Mouse (Mus musculus) hindbrain, postnatal 0 days (tissue): ENCODE results near the gene Itm2b. TPM values are rescaled to one million over a fixed set of nuclear protein-coding genes. Genes with fewer than 3 reads are reported as not detected.

Source experiments
- ATAC-seq: fragments of 200-750 bp; cut with Nextera tagmentation; 2 replicates; pipeline ENCODE4 v1.8.0; 2017; ENCODE audit warnings: mild to moderate bottlenecking, moderate TSS enrichment, moderate library complexity
- DNase-seq: peaks from one replicate; pipeline ENCODE4 v3.0.0-alpha.2; 2015; ENCODE audit warnings: low spot score
- H3K27ac ChIP-seq: fragments of 300-500 bp; sonication (generic); 2 replicates; pipeline ENCODE4 v1.5.1; 2014; ENCODE audit warnings: mild to moderate bottlenecking
- H3K27me3 ChIP-seq: fragments of 300-500 bp; sonication (generic); 2 replicates; pipeline ENCODE4 v1.6.1; 2014; ENCODE audit warnings: low read length, mixed read lengths; ENCODE audit not compliant: insufficient read depth
- H3K36me3 ChIP-seq: fragments of 300-500 bp; sonication (generic); 2 replicates; pipeline ENCODE4 v1.6.1; 2014; ENCODE audit warnings: low read length, mixed read lengths; ENCODE audit not compliant: insufficient read depth
- H3K4me1 ChIP-seq: fragments of 300-500 bp; sonication (generic); 2 replicates; pipeline ENCODE4 v1.6.1; 2014; ENCODE audit warnings: antibody characterized with exemption, low read length, mixed read lengths; ENCODE audit not compliant: insufficient read depth
- H3K4me2 ChIP-seq: fragments of 300-500 bp; sonication (generic); 2 replicates; pipeline ENCODE4 v1.6.1; 2014; ENCODE audit warnings: low read depth, mild to moderate bottlenecking, low read length, moderate library complexity, mixed read lengths
- H3K4me3 ChIP-seq: fragments of 300-500 bp; sonication (generic); 2 replicates; pipeline ENCODE4 v1.5.1; 2014; ENCODE audit warnings: low read length
- H3K9ac ChIP-seq: fragments of 300-500 bp; sonication (generic); replicated peaks from 2 replicates; pipeline ENCODE4 v1.6.1; 2014; ENCODE audit warnings: mild to moderate bottlenecking, low read length, moderate library complexity, mixed read lengths
- H3K9me3 ChIP-seq: fragments of 300-500 bp; sonication (generic); 2 replicates; pipeline ENCODE4 v1.6.1; 2016; ENCODE audit warnings: low read length, mixed read lengths
- CTCF ChIP-seq: IDR thresholded peaks from 2 replicates; pipeline ENCODE4 v1.5.1; 2016; ENCODE audit warnings: antibody characterized with exemption, control low read depth, low read depth
- WGBS: fragments of 180-500 bp; shearing (Covaris S2); extraction: QIAGEN DNeasy Blood & Tissue Kit; methylation state at CpG from one replicate; pipeline ENCODE4 v1.1.7; 2014; 5-methylcytosine and 5-hydroxymethylcytosine counted together
- polyA plus RNA-seq: library from polyadenylated mRNA; unstranded; fragments of >200 nt; fragmentation: Nextera tagmentation; extraction: Ambion mirVana; gene quantifications from 2 replicates; pipeline ENCODE4 v1.2.1, GENCODE M21; 2015
- total RNA-seq: library from RNA; depleted of rRNA; stranded (reverse); fragments of >200 nt; gene quantifications from 2 replicates; pipeline ENCODE4 v1.2.3, GENCODE M21; 2014; rRNA removed

Itm2b gene
- total RNA-seq = 446 TPM in 2 replicates
- 1,059 and 1,161 TPM in 2 replicates for polyA plus RNA-seq

DNA sequence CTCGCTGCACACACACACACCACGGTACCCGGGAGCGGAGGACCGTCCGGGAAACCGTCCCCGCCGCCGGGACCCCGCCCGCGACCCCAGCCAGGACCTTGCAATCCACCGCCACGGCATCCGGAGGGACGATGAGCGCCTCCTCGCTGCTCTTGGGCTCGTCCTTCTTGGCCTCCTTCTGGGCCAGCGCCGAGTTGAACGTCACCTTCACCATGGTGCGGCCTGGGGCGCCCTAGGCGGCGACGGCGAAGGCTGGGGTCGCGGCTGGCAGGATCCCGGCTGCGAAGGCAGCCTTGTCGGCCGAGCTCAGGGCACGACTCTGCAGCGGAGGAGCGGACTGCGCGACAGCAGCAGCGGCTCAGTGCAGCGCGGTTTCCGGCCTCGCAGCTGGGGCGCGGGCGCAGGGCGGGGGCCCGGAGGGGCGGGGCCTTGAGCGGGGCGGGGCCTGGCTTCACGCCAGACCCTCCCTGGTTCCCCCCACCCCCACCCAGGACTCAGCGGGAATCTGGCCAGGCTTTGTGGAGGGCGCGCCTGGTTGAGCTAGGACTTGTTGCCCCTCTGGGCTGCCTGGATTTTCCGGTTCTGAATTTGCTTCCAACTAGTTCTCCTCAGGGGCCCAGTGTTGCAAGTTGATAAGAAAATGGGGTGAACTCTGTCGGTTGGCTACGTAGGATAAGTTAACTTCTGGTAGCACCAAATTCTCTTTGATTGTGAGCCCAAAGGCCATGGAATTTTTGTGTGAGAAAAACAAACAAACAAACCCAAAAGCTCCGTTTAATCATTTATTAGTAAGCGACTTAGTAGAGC lies at the start of gene Itm2b:
Gene Itm2b, minus strand, starts transcription at position 377 of the 807 bp plus-strand sequence.
- Histone ChIP-seq H3K4me1 (peaks cover 13% of the 10 kb centered on the region), H3K9ac (peak within 1 kb of the TSS; percentile 98), H3K27me3 (no peaks in the 10 kb centered on the region), H3K27ac (peak within 1 kb of the TSS; percentile 96), H3K4me2 (peak within 1 kb of the TSS; percentile 74), H3K4me3 (peak within 1 kb of the TSS; percentile 99), H3K9me3 (no peaks in the 10 kb centered on the region), H3K36me3 (no peaks in the 10 kb centered on the region)
- peak; percentile 33 for TF ChIP-seq CTCF
- under 1% methylated on average over 43 of the region's 62 CpGs for WGBS
- DNase-seq (peak; percentile 90), ATAC-seq (peak; percentile 94)

DNA sequence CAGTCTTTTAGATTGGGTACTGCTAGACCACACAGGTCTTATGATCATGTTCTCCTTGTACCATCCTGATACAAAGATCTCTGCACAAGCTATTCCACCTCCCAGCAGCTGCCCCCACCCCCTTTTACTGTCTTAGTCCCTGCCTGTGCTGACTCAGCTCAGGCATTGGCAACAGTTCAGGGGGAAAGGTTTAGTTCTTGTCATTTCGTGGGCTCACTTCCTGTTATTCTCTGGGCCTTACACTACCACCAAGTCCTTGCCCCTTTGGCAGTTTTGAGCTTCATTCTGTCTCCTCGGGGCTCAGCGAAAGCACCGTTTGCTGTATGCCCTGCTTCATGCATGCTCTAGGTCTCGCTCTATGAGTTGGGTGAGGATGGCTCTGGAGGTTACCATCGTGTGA lies 48.4 kb upstream of the Itm2b start:
- no peak overlapping the region for H3K27ac ChIP-seq
- no peaks in the 10 kb centered on the region for H3K9me3 ChIP-seq
- 82% methylated on average over 6 of the region's 6 CpGs for WGBS
- no peak overlapping the region for H3K4me2 ChIP-seq
- no peak overlapping the region for H3K4me3 ChIP-seq
- no peaks in the 10 kb centered on the region for H3K4me1 ChIP-seq
- no peak overlapping the region for H3K9ac ChIP-seq
- no peak for TF ChIP-seq CTCF
- ATAC-seq (no peak), DNase-seq (no peak)
- H3K27me3 ChIP-seq = no peaks in the 10 kb centered on the region
- H3K36me3 ChIP-seq = no peaks in the 10 kb centered on the region

DNA sequence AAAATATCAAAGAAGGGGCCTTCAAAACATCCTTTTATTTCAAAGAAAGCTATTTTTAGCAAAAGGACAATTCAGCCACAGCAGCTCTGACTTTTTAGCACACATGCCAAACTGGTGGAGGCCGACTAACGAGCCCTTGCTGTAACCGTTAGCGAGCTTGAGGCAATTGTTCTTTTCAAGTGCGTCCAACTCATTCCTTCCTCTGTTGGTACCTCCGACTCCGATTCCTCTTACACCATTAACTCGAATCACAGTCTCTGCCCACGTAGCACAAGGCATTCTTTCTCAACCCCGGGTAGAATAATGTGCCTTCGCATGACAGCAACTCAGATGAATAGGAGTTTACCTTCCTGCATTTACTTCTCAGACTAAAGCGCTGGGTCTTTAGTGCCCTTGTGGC lies 45.5 kb upstream of the Itm2b start:
- 39% methylated on average over 12 of the region's 12 CpGs for WGBS
- no peak for TF ChIP-seq CTCF
- no peaks in the 10 kb centered on the region for H3K36me3 ChIP-seq
- H3K27ac ChIP-seq = no peak overlapping the region
- no peaks in the 10 kb centered on the region for H3K9me3 ChIP-seq
- ATAC-seq (no peak), DNase-seq (no peak)
- H3K9ac ChIP-seq = no peak overlapping the region
- H3K4me3 ChIP-seq = no peak overlapping the region
- H3K27me3 ChIP-seq = no peaks in the 10 kb centered on the region
- H3K4me2 ChIP-seq = no peak overlapping the region
- no peaks in the 10 kb centered on the region for H3K4me1 ChIP-seq

DNA sequence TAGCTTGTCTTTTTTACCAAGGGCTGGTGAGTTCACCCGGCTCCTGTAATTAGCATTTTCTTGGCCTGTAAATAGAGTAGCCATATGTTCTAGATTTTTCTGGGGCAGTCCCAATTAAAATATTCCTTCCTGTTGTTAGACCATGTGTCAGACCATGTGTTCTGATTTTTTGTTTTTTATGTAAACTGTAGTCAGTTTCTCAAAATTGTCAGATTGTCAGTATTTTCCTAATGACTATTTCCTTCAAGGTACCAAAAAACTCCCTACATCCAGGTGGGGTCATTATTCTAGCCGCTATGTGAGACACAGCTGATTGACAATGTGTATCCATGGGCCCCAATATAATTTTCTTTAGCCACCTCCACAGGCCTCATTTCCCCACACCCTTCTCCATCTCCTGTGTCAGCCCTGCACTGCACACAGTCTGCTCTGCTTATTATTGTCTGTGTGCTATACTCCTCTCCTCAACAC lies 40.5 kb upstream of the Itm2b start:
- DNase-seq = peak; percentile 42
- Histone ChIP-seq H3K27me3 (no peaks in the 10 kb centered on the region), H3K9ac (no peak overlapping the region), H3K4me2 (no peak overlapping the region), H3K27ac (0 out of 2 replicates have a peak overlapping the region, but pooled peaks have one; percentile 38), H3K36me3 (no peaks in the 10 kb centered on the region), H3K4me1 (no peaks in the 10 kb centered on the region), H3K9me3 (no peaks in the 10 kb centered on the region), H3K4me3 (no peak overlapping the region)
- WGBS = 56% methylated on average over 2 of the region's 2 CpGs
- no peak for TF ChIP-seq CTCF
- 0 out of 2 replicates have a peak, but pooled peaks have one; percentile 66 for ATAC-seq

DNA sequence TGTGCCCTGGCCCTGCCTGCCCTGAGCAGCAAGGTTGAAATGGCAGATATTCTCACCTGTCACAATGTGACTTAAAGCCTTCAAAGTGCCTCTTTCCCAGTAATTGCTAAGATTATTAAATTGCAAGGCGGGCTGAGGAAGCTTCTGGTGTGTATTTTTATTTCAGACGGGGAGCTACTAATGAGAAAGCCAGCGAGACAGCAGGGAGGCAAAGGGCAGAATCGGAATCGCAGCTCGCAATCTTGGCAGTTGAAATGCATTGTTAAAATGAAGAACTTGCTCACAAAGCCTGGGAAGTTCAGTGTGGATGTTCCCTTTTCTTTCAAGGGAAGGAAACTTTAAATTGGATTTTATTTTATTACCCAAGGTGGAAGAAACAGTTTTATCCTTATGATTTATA lies 39.9 kb upstream of the Itm2b start:
- no peak overlapping the region for H3K9ac ChIP-seq
- ATAC-seq (no peak), DNase-seq (peak; percentile 46)
- no peaks in the 10 kb centered on the region for H3K4me1 ChIP-seq
- no peak for TF ChIP-seq CTCF
- H3K36me3 ChIP-seq = no peaks in the 10 kb centered on the region
- H3K9me3 ChIP-seq = no peaks in the 10 kb centered on the region
- H3K4me2 ChIP-seq = no peak overlapping the region
- no peak overlapping the region for H3K4me3 ChIP-seq
- 28% methylated on average over 6 of the region's 6 CpGs for WGBS
- no peaks in the 10 kb centered on the region for H3K27me3 ChIP-seq
- no peak overlapping the region; the same call in 1 of the 2 replicates for H3K27ac ChIP-seq

DNA sequence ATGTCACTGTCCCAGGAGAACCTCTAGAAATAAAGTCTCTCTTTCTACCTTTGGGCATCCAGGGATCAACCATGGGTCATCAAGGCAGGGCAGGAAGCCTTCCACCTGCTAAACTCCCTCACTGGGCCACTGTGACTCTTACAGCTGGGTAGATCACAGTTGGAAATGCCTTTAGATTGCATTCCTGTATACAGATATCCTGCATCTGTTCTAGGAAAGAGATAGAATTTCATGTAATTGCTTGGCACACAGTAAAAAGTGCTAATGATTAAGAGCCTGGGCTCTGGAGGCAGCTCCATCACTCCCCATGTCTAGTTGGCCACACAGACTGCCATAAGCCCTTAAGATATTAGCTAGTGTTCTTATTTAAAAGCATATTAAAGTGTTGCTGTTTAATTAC lies 38.5 kb upstream of the Itm2b start:
- Histone ChIP-seq H3K36me3 (no peaks in the 10 kb centered on the region), H3K27ac (no peak overlapping the region), H3K9ac (no peak overlapping the region), H3K4me1 (no peaks in the 10 kb centered on the region), H3K27me3 (no peaks in the 10 kb centered on the region), H3K9me3 (no peaks in the 10 kb centered on the region), H3K4me2 (no peak overlapping the region), H3K4me3 (no peak overlapping the region)
- DNase-seq (no peak), ATAC-seq (no peak)
- TF ChIP-seq CTCF = no peak

DNA sequence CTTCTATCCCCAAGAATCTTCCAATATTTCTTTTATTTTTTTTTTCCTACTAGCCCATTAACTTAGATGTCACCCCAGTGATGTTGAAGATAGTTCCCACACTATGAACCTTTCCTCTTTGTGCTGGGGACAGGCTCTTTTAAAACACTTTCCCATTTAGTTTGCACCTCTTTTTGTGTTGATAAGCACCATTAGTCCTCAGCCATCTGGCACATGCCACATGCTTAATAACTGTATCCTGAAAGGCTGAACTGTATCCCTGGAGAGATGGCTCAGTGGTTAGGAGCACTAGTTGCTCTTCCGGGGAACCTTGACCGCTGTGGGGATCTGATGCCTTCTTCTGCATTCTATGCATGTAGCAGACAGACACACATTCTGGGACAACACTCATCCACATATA lies 37.5 kb upstream of the Itm2b start:
- TF ChIP-seq CTCF = no peak
- no peak overlapping the region for H3K4me3 ChIP-seq
- H3K4me1 ChIP-seq = no peaks in the 10 kb centered on the region
- H3K36me3 ChIP-seq = no peaks in the 10 kb centered on the region
- WGBS = 88% methylated on average over 2 of the region's 2 CpGs
- no peaks in the 10 kb centered on the region for H3K9me3 ChIP-seq
- no peak for DNase-seq
- H3K27me3 ChIP-seq = no peaks in the 10 kb centered on the region
- H3K4me2 ChIP-seq = no peak overlapping the region
- H3K27ac ChIP-seq = no peak overlapping the region
- no peak for ATAC-seq
- no peak overlapping the region for H3K9ac ChIP-seq
